Mouse (Mus musculus) ES-Bruce4 (cell line): ENCODE results near the gene Aplf.

Experiments
- CTCF ChIP-seq: IDR thresholded peaks from one replicate; pipeline ENCODE4 v1.8.1; 2011; ENCODE audit warnings: low read depth, low read length
- EP300 ChIP-seq: IDR thresholded peaks from 2 replicates; pipeline ENCODE4 v1.6.1; 2011; ENCODE audit warnings: low read depth, low read length; ENCODE audit not compliant: insufficient read depth
- POLR2A ChIP-seq: IDR thresholded peaks from one replicate; pipeline ENCODE4 v1.8.1; 2011; ENCODE audit warnings: low read length; ENCODE audit not compliant: insufficient read depth

DNA sequence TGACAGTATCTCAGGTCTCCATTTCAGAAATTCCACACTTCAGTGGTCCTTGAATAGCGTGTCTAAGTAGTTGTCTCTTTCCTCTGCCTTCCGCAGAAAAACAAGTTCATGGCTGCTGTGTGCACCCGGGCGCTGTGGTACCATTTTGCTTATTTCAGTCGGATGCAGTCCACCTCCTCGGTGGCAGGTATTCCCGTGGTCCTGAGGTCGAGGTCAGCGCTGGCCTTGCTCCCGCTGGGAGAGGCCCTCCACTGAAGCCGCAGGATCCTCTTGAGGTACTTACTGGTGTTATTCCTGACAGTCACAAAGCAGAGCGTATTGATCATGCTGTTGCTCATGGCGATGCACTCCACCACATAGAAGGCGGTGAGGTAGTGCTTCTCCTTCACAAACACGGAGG lies 90.9 kb downstream of the Aplf start:
- TF ChIP-seq POLR2A (no peak), EP300 (no peak), CTCF (no peak)
